Mouse (Mus musculus) cortical plate, adult 2 months (tissue): ENCODE results near the gene Arid5b.

Experiments used
- CTCF ChIP-seq: fragments of 200-500 bp; IDR thresholded peaks from 2 replicates; pipeline ENCODE4 v1.5.1; 2011; ENCODE audit warnings: mild to moderate bottlenecking, control low read depth, low read length; ENCODE audit not compliant: insufficient read depth; ENCODE audit errors: extremely low read depth
- POLR2A ChIP-seq: fragments of 200-500 bp; IDR thresholded peaks from 2 replicates; pipeline ENCODE4 v1.6.1; 2011; ENCODE audit warnings: mild to moderate bottlenecking, low read length, control low read depth; ENCODE audit not compliant: insufficient read depth; ENCODE audit errors: extremely low read depth

DNA sequence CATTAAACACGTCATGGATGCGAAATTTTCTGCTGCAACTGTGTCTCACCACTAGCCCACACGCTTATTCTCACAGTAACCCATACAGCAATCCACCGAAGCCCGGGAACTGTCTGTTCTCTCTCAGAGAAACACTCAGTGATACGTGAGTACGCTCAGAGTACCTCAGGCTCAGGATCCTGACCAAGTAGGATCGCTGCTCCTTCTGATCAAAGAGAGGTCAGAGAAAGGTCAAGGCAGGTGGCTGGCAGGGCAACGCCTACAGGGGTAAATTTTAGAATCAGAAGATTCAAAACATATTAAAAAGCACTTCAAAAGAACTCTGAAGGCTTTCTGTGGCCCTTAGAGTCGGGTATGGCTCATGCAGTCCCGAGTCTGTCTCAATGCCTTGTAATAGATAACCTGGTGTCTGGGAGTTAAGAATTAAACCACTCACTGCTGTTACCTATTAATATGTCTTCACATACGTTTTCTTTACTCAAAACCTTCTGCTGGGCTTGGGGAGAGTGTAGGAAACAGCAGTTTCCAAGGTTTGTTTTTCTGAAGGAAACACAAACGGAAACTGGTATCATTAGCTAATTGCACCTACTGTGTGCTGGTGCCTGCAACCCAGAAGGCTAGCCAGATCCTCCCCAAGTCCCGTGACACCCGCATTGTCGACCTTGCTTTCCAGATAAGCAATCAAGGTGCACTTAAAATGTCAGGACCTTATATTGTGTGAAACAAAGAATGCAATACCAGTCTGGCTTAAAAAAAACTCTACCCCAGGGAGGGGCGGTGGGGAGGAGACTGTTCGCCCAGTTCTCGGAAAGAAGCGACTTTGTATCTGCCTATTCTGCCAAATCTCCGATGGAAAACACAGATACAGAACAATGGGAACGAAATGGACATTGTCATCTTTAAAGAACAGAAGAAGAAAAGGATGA, 48.6 kb downstream of the Arid5b start:
- no peak for TF ChIP-seq POLR2A
- no peak for TF ChIP-seq CTCF
